Mouse (Mus musculus): ENCODE measurements at regions not wholly inside any gene's neighbourhood (a gene's known extent, or its start where the extent isn't known, plus 50 kb on each side); places are given as distances from the start of the nearest gene placed in this dataset.

- WGBS (ENCODE audit: insufficient replicate concordance) = 83% methylated on average over 2 of the region's 2 CpGs
- Histone ChIP-seq H3K27ac (ENCODE audit: low read length) (no peak overlapping the region), H3K4me3 (ENCODE audit: low read depth, low read length) (no peak overlapping the region), H3K36me3 (ENCODE audit: control insufficient read depth, insufficient read depth) (no peaks in the 10 kb centered on the region), H3K4me2 (ENCODE audit: low read depth, low read length) (no peak overlapping the region), H3K27me3 (ENCODE audit: control insufficient read depth, insufficient read depth, low read depth, low read length) (no peaks in the 10 kb centered on the region), H3K4me1 (ENCODE audit: control insufficient read depth, low read depth, low read length) (no peaks in the 10 kb centered on the region), H3K9ac (ENCODE audit: low read depth, low read length) (no peak overlapping the region), H3K9me3 (replicated peaks; ENCODE audit: control insufficient read depth, low read length) (no peaks in the 10 kb centered on the region)
- ATAC-seq (ENCODE audit: low read depth) = no peak
These were observed 171.6 kb downstream of the Rab11fip4 start for GRCm38 (mm10) chr11:79762654-79763053.

- ATAC-seq (ENCODE audit: low read depth) = no peak
These were observed 171.0 kb downstream of the Rab11fip4 start for GRCm38 (mm10) chr11:79762027-79762426.

GRCm38 (mm10) chr11:79760533-79760932 is 169.5 kb downstream of the Rab11fip4 start:
- WGBS (ENCODE audit: insufficient replicate concordance) = 71% methylated on average over 4 of the region's 4 CpGs
- Histone ChIP-seq H3K36me3 (ENCODE audit: control insufficient read depth, insufficient read depth) (no peaks in the 10 kb centered on the region), H3K27me3 (ENCODE audit: control insufficient read depth, insufficient read depth, low read depth, low read length) (no peaks in the 10 kb centered on the region), H3K4me3 (ENCODE audit: low read depth, low read length) (no peak overlapping the region), H3K9me3 (replicated peaks; ENCODE audit: control insufficient read depth, low read length) (no peaks in the 10 kb centered on the region), H3K4me1 (ENCODE audit: control insufficient read depth, low read depth, low read length) (no peaks in the 10 kb centered on the region), H3K27ac (ENCODE audit: low read length) (no peak overlapping the region), H3K4me2 (ENCODE audit: low read depth, low read length) (no peak overlapping the region), H3K9ac (ENCODE audit: low read depth, low read length) (no peak overlapping the region)
- ATAC-seq (ENCODE audit: low read depth) = no peak

More at GRCm38 (mm10) chr11:79762027-79762426, 171.0 kb downstream of the Rab11fip4 start:
- Histone ChIP-seq H3K4me2 (ENCODE audit: low read depth, low read length) (no peak overlapping the region), H3K36me3 (ENCODE audit: control insufficient read depth, insufficient read depth) (no peaks in the 10 kb centered on the region), H3K9me3 (replicated peaks; ENCODE audit: control insufficient read depth, low read length) (no peaks in the 10 kb centered on the region), H3K27ac (ENCODE audit: low read length) (no peak overlapping the region), H3K4me1 (ENCODE audit: control insufficient read depth, low read depth, low read length) (no peaks in the 10 kb centered on the region), H3K9ac (ENCODE audit: low read depth, low read length) (no peak overlapping the region), H3K4me3 (ENCODE audit: low read depth, low read length) (no peak overlapping the region), H3K27me3 (ENCODE audit: control insufficient read depth, insufficient read depth, low read depth, low read length) (no peaks in the 10 kb centered on the region)
- 49% methylated on average over 2 of the region's 2 CpGs for WGBS (ENCODE audit: insufficient replicate concordance)

GRCm38 (mm10) chr11:79758281-79758680 is 167.3 kb downstream of the Rab11fip4 start:
- no peaks in the 10 kb centered on the region for H3K36me3 ChIP-seq (ENCODE audit: control insufficient read depth, insufficient read depth)
- H3K9ac ChIP-seq (ENCODE audit: low read depth, low read length) = no peak overlapping the region
- no peaks in the 10 kb centered on the region for H3K9me3 ChIP-seq (replicated peaks; ENCODE audit: control insufficient read depth, low read length)
- no peak for ATAC-seq (ENCODE audit: low read depth)
- WGBS (ENCODE audit: insufficient replicate concordance) = 75% methylated on average over 3 of the region's 3 CpGs
- H3K27me3 ChIP-seq (ENCODE audit: control insufficient read depth, insufficient read depth, low read depth, low read length) = no peaks in the 10 kb centered on the region
- peaks cover 2% of the 10 kb centered on the region for H3K4me1 ChIP-seq (ENCODE audit: control insufficient read depth, low read depth, low read length)
- H3K4me3 ChIP-seq (ENCODE audit: low read depth, low read length) = no peak overlapping the region
- H3K27ac ChIP-seq (ENCODE audit: low read length) = no peak overlapping the region
- no peak overlapping the region for H3K4me2 ChIP-seq (ENCODE audit: low read depth, low read length)

- Histone ChIP-seq H3K27ac (ENCODE audit: low read length) (no peak overlapping the region), H3K4me2 (ENCODE audit: low read depth, low read length) (no peak overlapping the region), H3K9me3 (replicated peaks; ENCODE audit: control insufficient read depth, low read length) (no peaks in the 10 kb centered on the region), H3K27me3 (ENCODE audit: control insufficient read depth, insufficient read depth, low read depth, low read length) (no peaks in the 10 kb centered on the region), H3K9ac (ENCODE audit: low read depth, low read length) (no peak overlapping the region), H3K36me3 (ENCODE audit: control insufficient read depth, insufficient read depth) (no peaks in the 10 kb centered on the region), H3K4me1 (ENCODE audit: control insufficient read depth, low read depth, low read length) (peaks cover 2% of the 10 kb centered on the region), H3K4me3 (ENCODE audit: low read depth, low read length) (no peak overlapping the region)
- no peak for ATAC-seq (ENCODE audit: low read depth)
- 53% methylated on average over 5 of the region's 5 CpGs for WGBS (ENCODE audit: insufficient replicate concordance)
These were observed 166.6 kb downstream of the Rab11fip4 start for GRCm38 (mm10) chr11:79757513-79758071.

- H3K36me3 ChIP-seq (ENCODE audit: control insufficient read depth, insufficient read depth) = no peaks in the 10 kb centered on the region
- no peak for ATAC-seq (ENCODE audit: low read depth)
- H3K9ac ChIP-seq (ENCODE audit: low read depth, low read length) = no peak overlapping the region
- H3K4me2 ChIP-seq (ENCODE audit: low read depth, low read length) = no peak overlapping the region
- no peak overlapping the region for H3K27ac ChIP-seq (ENCODE audit: low read length)
- no peaks in the 10 kb centered on the region for H3K27me3 ChIP-seq (ENCODE audit: control insufficient read depth, insufficient read depth, low read depth, low read length)
- H3K9me3 ChIP-seq (replicated peaks; ENCODE audit: control insufficient read depth, low read length) = no peaks in the 10 kb centered on the region
- 65% methylated on average over 9 of the region's 9 CpGs for WGBS (ENCODE audit: insufficient replicate concordance)
- H3K4me3 ChIP-seq (ENCODE audit: low read depth, low read length) = no peak overlapping the region
- peaks cover 2% of the 10 kb centered on the region for H3K4me1 ChIP-seq (ENCODE audit: control insufficient read depth, low read depth, low read length)
These were observed 165.4 kb downstream of the Rab11fip4 start for GRCm38 (mm10) chr11:79756305-79756846.

GRCm38 (mm10) chr11:79753491-79753890 is 162.5 kb downstream of the Rab11fip4 start:
- no peaks in the 10 kb centered on the region for H3K9me3 ChIP-seq (replicated peaks; ENCODE audit: control insufficient read depth, low read length)
- no peak for ATAC-seq (ENCODE audit: low read depth)
- H3K27me3 ChIP-seq (ENCODE audit: control insufficient read depth, insufficient read depth, low read depth, low read length) = no peaks in the 10 kb centered on the region
- H3K27ac ChIP-seq (ENCODE audit: low read length) = no peak overlapping the region
- H3K9ac ChIP-seq (ENCODE audit: low read depth, low read length) = no peak overlapping the region
- no peak overlapping the region for H3K4me3 ChIP-seq (ENCODE audit: low read depth, low read length)
- H3K36me3 ChIP-seq (ENCODE audit: control insufficient read depth, insufficient read depth) = no peaks in the 10 kb centered on the region
- 44% methylated on average over 2 of the region's 2 CpGs for WGBS (ENCODE audit: insufficient replicate concordance)
- H3K4me1 ChIP-seq (ENCODE audit: control insufficient read depth, low read depth, low read length) = peaks cover 5% of the 10 kb centered on the region
- no peak overlapping the region for H3K4me2 ChIP-seq (ENCODE audit: low read depth, low read length)

GRCm38 (mm10) chr11:79752717-79753480 is 161.9 kb downstream of the Rab11fip4 start:
- Histone ChIP-seq H3K9ac (ENCODE audit: low read depth, low read length) (no peak overlapping the region), H3K4me1 (ENCODE audit: control insufficient read depth, low read depth, low read length) (peaks cover 5% of the 10 kb centered on the region), H3K27ac (ENCODE audit: low read length) (no peak overlapping the region), H3K4me3 (ENCODE audit: low read depth, low read length) (no peak overlapping the region), H3K4me2 (ENCODE audit: low read depth, low read length) (no peak overlapping the region), H3K36me3 (ENCODE audit: control insufficient read depth, insufficient read depth) (no peaks in the 10 kb centered on the region), H3K27me3 (ENCODE audit: control insufficient read depth, insufficient read depth, low read depth, low read length) (no peaks in the 10 kb centered on the region), H3K9me3 (replicated peaks; ENCODE audit: control insufficient read depth, low read length) (no peaks in the 10 kb centered on the region)
- ATAC-seq (ENCODE audit: low read depth) = peak; percentile 86
- 50% methylated on average over 7 of the region's 7 CpGs for WGBS (ENCODE audit: insufficient replicate concordance)
